Mouse (Mus musculus) heart, adult 8-10 months (tissue): ENCODE measurements at regions not wholly inside any gene's neighbourhood (a gene's known extent, or its start where the extent isn't known, plus 50 kb on each side); places are given as distances from the start of the nearest gene placed in this dataset.

Experiments used
- DNase-seq: peaks from one replicate; pipeline ENCODE4 v3.0.0; 2022; ENCODE audit warnings: low spot score

DNA sequence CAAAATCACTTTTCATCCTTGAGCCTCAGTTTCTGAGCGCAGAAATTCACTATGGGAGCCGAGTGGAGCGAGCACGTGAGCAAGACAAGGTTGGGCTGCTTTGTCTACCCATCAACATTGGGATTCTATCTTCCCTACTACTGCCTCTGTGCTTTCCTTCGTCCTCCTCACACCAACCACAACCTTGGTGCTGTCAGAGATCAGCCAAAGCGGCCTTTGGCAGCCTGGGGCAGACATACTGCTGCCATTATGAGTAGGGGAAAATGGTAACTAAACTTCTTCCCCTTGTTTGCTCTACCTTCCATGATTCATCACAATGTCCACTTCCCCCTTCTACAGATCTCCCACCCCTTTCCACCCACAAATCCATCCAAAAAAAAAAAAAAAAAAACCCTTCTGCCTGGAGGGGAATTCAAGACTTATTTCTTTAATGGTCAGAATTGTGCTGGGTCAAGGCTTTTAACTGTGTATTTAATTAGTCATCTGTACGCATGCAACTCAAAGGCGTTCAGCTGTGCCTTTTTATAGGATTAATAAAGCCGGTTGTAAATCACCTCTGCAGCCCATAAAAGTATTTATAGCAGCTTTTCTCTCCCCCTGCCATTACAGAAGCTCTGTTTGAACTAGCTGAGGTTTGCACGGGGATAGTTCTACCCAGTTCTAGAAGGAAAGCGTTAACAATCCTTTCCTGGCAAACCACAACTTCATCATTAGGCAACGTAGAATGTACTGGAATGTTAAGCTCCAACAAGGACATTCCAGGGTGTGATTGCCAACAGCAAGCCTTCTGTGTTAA, 340.4 kb downstream of the Pik3r1 start:
- DNase-seq, result no peak

GRCm38 (mm10) chr13:101426461-101426860, 341.6 kb downstream of the Pik3r1 start:
- no peak for DNase-seq

GRCm38 (mm10) chr13:101422082-101422481, 345.9 kb downstream of the Pik3r1 start:
- DNase-seq, result no peak

- DNase-seq, result no peak
Observed at GRCm38 (mm10) chr13:101419457-101420025, 348.5 kb downstream of the Pik3r1 start.

DNA sequence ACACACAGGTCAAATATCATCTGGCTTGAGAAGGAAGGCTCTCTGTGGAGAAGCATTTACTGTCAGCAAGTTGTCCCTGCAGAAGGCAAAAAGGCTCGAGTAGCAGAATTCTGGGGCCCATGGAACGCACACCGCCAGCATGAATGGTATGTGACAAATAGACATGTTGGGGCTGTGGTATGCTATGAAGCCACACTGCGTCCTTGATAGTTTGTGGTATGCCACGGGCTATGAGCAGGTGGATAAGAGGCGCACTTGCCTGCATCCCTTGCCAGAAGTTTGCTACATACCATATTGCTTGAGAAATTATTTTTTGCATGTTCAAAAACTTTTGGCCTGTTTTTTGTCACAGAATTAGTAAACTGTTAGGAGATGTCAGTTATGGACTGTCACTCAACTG, 349.7 kb downstream of the Pik3r1 start:
- DNase-seq, result no peak

DNA sequence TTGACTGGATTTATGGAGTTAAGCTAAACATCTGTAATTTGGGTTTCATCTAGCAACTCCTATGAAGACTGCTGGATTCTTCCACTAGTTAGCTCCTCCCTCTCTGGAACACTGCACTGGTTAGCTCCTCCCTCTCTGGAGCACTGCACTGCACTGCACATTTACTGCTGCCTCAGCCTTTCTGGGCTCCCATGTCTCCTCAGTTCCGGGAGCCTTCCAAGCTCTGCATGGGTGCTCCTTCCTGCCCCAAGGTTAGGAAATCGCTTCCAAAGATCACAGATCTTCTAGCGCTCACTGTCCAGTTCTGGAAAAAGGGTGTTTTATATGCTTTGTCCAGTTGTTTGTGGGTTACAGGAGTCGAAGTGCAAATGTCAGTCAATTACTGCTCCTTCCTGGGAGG, 359.1 kb downstream of the Pik3r1 start:
- no peak for DNase-seq

DNA sequence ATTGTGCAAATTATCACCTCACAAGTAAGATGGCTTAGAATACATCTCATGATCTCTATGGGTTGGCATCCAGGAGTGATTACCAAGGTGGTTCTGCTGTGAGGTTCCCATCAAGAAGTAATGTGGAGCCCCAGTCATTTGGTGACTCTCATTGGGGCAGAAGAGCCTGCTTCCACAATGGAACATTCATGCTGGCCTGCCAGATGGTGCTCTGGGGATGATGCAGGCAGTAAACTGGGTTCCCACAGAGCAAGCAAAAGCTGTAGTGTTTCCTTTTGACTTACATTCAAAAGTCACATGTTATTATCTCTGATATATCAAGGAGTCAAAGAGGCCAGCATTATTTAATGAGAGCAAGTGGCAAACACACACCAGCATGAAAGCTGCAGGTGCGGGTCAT, 360.4 kb downstream of the Pik3r1 start:
- no peak for DNase-seq

DNA sequence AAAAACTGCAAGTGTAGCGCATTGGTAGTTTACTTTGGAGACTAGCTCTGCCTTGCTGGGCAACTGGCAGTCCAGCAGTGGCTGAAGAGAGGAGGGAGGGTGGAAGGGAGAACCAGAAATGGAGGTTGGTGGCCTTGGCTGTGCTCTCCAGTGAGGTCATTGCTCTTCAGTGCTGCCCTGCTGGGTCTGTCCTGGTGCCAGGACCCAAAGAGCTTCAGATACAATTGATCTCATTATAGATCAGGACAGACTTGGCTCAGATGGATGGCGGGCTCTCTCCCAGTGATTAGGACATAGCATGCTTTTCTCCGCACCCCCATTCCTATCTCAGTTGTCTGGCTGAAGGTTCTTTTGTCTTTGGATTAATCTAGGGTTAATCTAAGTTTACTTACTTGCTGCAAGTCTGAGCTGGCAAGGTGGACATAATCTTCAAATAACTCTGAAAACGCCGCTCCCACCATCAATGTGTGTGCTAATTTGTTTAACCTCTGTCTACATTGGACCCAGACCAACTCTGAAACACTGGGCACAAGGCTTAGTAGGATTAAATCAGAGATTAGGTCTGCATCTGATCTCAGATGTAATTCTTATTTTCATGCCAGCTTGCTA, 394.3 kb downstream of the Pik3r1 start:
- DNase-seq, result no peak

DNA sequence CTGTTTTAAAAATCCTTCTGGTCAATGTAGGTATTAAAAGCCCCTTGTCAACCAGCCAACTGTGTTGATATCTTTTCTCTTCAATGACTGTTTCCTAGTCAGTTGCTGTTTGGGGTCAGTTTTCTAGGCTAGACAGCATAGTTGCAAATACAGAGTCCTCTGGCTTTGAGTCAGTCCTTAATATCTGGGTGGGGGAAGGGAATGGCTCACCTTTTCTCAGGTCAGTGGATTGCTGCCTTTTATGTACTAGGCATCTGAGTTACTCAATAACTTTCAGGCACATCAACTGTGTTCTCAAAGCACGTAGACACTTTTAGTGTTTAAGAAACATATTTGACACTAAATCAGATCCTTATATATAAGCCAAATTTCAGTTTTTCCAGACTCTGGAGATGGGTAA, 396.1 kb downstream of the Pik3r1 start:
- no peak for DNase-seq

DNA sequence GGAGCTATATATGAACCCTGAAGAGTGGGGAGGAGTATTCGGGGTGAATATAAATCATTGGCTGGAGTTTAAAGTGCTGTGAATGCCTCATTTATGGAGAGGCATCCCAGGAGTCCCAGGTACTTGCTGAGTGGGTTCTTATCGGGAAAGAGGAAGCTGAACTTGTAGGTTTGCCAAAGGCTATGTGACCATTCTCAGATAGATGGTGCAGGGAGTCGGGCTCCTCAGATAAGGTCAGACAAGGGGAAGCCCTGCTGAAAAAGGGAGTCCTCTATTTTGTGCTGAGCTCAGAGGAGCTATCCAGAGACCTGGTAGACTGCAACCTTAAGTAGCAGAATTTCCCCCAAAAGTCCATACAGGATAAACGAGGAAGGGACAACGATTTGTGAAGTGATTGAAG, 399.8 kb downstream of the Pik3r1 start:
- no peak for DNase-seq

DNA sequence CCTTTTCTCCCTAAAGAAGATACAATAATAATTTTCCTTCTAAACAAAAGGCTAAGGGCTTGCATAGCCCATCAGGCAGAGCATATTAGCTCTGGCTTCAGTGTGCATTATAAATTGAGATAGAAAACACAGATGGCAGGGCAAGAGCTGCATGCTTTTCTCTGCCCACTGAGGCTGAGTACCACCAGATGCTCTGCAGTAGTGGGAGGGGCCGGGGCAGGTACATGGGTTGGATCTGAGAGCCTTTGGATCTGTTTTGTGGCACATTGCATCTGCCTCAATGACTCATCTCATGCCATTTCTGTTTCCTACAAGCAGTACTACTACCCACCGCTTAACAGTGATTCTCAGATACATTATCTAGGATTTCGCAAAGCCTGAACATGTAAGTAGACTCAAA, 412.7 kb downstream of the Pik3r1 start:
- no peak for DNase-seq

GRCm38 (mm10) chr13:101351123-101351522, 416.9 kb downstream of the Pik3r1 start:
- DNase-seq, result no peak

- DNase-seq, result no peak
Observed at GRCm38 (mm10) chr13:101349354-101349753, 418.7 kb downstream of the Pik3r1 start.

DNA sequence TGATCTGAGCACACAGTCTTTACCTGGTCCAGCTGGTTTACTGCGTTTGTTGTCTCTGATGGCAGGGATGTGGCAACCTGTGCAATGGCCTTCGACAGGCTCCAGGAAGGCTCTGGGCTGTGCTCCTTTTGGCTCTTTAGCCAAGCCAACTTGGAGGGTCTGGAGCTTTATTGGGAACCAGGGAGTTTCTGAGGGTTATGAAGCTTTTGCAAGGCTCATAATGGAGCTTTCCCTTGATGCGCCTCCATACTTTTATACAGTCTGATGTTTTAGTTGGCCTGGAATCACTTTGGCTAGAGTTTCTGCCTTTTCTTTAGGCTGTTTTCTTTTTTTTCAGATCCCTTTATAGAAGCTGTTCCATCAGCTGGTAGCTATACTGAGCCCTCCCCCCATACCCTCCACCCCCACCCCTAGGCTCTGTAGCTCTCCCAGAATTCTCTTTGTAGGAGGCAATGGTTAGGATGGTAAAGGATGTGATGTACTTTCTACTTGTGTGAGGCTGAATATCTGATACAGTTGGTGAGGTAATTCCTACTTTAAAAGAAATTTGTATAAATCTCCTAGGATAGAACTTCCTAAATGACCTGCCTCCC, 429.6 kb downstream of the Pik3r1 start:
- DNase-seq, result no peak

- peak; percentile 40 for DNase-seq
Observed at GRCm38 (mm10) chr13:101318621-101319020, 449.4 kb downstream of the Pik3r1 start.

DNA sequence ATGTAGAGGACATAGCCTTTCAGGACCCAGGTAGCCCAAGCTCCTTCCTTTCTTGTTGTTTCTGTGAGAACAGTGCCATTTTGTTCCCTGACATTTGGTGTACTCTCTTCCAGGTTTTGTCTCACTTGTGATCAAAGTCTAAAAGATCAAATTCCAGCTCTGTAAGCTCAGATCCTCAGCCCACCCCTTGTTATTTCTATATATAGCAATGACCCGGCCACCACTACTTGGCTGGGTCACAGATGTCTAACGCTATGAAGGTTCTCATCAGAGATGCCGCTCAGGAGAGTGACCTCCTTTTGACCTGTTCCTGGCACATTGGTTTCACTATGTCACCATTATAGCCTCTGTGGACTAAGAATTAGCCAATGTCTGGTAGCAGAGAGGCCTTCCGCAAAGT, 451.7 kb downstream of the Pik3r1 start:
- no peak for DNase-seq

- DNase-seq, result no peak
Observed at GRCm38 (mm10) chr13:101314040-101314439, 454.0 kb downstream of the Pik3r1 start.

DNA sequence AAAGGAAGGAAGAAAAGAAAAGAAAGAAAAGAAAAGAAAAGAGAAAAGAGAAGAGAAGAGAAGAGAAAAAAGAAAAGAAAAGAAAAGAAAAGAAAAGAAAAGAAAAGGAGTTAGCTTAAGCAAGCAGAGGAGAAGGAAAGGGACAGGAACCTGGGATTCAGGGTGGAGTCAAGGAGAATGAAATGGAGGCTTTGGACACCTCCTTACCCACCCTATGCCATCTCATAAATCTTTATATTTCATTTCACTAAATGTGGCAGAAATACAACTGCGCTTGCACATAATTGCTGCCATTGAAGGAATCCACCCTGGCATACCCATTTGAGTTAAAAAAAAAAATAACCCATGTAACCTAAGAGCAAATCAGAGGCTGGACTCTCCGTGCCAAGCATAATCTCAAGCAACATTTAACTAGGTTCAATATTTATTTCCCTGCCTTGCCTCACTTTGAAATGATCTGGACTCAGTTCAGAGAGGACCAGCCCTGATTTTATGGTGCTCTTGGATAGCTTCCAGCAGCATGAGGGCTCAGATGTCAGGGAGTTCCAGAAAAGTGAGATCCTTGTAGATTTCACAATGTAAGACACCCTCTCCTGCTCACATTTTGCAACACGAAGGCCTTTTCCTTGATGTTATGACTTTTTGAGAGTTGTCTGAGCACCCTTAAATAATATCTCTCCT, 456.2 kb downstream of the Pik3r1 start:
- no peak for DNase-seq

DNA sequence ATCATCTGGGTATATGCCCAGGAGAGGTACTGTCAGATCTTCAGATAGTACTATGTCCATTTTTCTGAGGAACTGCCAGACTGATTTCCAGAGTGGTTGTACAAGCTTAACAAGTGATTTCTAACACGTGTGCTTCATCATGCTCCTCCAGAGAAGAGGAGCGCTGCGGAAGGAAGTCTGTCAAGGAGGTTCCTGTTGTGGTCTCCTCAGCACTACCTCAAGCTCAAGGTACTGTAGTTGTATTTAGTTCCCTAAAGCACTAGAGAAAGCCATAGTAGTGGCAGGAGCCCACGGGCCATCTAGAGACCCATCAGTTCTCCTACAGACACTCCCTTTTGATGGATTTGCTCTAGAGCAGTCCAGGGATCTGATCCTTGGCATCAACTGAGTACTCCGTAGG, 459.3 kb downstream of the Pik3r1 start:
- no peak for DNase-seq

- no peak for DNase-seq
Observed at GRCm38 (mm10) chr13:101305695-101306413, 462.2 kb downstream of the Pik3r1 start.

- no peak for DNase-seq
Observed at GRCm38 (mm10) chr13:101305063-101305462, 463.0 kb downstream of the Pik3r1 start.

- DNase-seq, result no peak
Observed at GRCm38 (mm10) chr13:101301361-101301760, 466.7 kb downstream of the Pik3r1 start.
